Mouse (Mus musculus) CH12.LX (cell line): Measurements from ENCODE around the gene Hist2h2bb. TPM values are rescaled to one million over a fixed set of nuclear protein-coding genes. Genes with fewer than 3 reads are reported as not detected.

Experiments
- DNase-seq: peaks from one replicate; pipeline ENCODE4 v3.0.0-alpha.2; 2013; ENCODE audit errors: extremely low read depth
- H3K27ac ChIP-seq: 2 replicates; pipeline ENCODE4 v1.5.1; 2012; ENCODE audit warnings: low read depth, mild to moderate bottlenecking, control low read depth, moderate library complexity; ENCODE audit not compliant: insufficient read depth
- H3K27me3 ChIP-seq: replicated peaks from 2 replicates; pipeline ENCODE3; 2012; ENCODE audit warnings: inconsistent platforms
- H3K36me3 ChIP-seq, 2 experiments: replicated peaks in 1 of 2; 2 replicates each; pipeline versions ENCODE3 to v1.6.1; 2012; ENCODE audit warnings: inconsistent platforms in 1 of 2, low read length in 1 of 2, mild to moderate bottlenecking in 1 of 2, mixed read lengths in 1 of 2, moderate library complexity in 1 of 2; ENCODE audit not compliant: control insufficient read depth in 1 of 2, insufficient read depth in 1 of 2
- H3K4me1 ChIP-seq, 2 experiments: 2 replicates each; pipeline ENCODE4 v1.6.1; 2012; ENCODE audit warnings: inconsistent platforms in 1 of 2, moderate library complexity in 1 of 2; ENCODE audit not compliant: insufficient read depth in 2 of 2, control insufficient read depth in 1 of 2
- H3K4me2 ChIP-seq: 2 replicates; pipeline ENCODE4 v1.6.1; 2012; ENCODE audit warnings: low read depth, mild to moderate bottlenecking, control low read depth; ENCODE audit not compliant: poor library complexity, insufficient read depth, severe bottlenecking
- H3K4me3 ChIP-seq, 3 experiments: fragments of 150-350 bp in 1 of 3; sonication (generic) in 1 of 3; replicated peaks in 1 of 3; 2 replicates each; pipeline versions ENCODE3 to v1.5.1; 2011 to 2012; ENCODE audit warnings: low read depth in 2 of 3, low read length in 2 of 3, mild to moderate bottlenecking in 2 of 3, moderate library complexity in 2 of 3, control low read depth in 1 of 3, improper control_type of control experiment in 1 of 3, inconsistent platforms in 1 of 3, mixed read lengths in 1 of 3; ENCODE audit not compliant: poor library complexity in 1 of 3
- H3K79me2 ChIP-seq: replicated peaks from 2 replicates; pipeline ENCODE4 v1.6.1; 2012; ENCODE audit warnings: mild to moderate bottlenecking, moderate library complexity; ENCODE audit not compliant: control insufficient read depth, poor library complexity, insufficient read depth, severe bottlenecking; ENCODE audit errors: extremely low read depth
- H3K9ac ChIP-seq: 2 replicates; pipeline ENCODE4 v1.6.1; 2012; ENCODE audit warnings: low read depth, mild to moderate bottlenecking, control low read depth, moderate library complexity; ENCODE audit not compliant: insufficient read depth
- H3K9me3 ChIP-seq: replicated peaks from 2 replicates; pipeline ENCODE3; 2012; ENCODE audit warnings: low read length, inconsistent platforms, mixed read lengths
- CHD1 ChIP-seq: IDR thresholded peaks from 2 replicates; pipeline ENCODE4 v1.6.1; 2012; ENCODE audit warnings: low read depth, low read length, improper control_type of control experiment, inconsistent platforms
- E2F4 ChIP-seq: IDR thresholded peaks from 2 replicates; pipeline ENCODE4 v1.6.1; 2011; ENCODE audit warnings: low read depth, low read length, improper control_type of control experiment; ENCODE audit not compliant: insufficient replicate concordance
- ELF1 ChIP-seq: IDR thresholded peaks from 2 replicates; pipeline ENCODE4 v1.6.1; 2014; ENCODE audit warnings: low read depth, mild to moderate bottlenecking, inconsistent platforms, low read length, improper control_type of control experiment
- EP300 ChIP-seq: IDR thresholded peaks from 2 replicates; pipeline ENCODE4 v1.6.1; 2011; ENCODE audit warnings: low read length, improper control_type of control experiment
- ETS1 ChIP-seq: conservative IDR thresholded peaks from 2 replicates; pipeline ENCODE4 v1.6.1; 2012; ENCODE audit warnings: low read depth, mild to moderate bottlenecking, inconsistent platforms, low read length, improper control_type of control experiment, moderate library complexity
- HCFC1 ChIP-seq: IDR thresholded peaks from 2 replicates; pipeline ENCODE4 v1.6.1; 2012; ENCODE audit warnings: low read depth, mild to moderate bottlenecking, inconsistent platforms, low read length, improper control_type of control experiment
- IRF4 ChIP-seq: IDR thresholded peaks from 2 replicates; pipeline ENCODE4 v1.6.1; 2014; ENCODE audit warnings: low read depth, mild to moderate bottlenecking, inconsistent platforms, low read length, improper control_type of control experiment
- JUN ChIP-seq: IDR thresholded peaks from 2 replicates; pipeline ENCODE4 v1.6.1; 2011; ENCODE audit warnings: low read depth, mild to moderate bottlenecking, low read length, improper control_type of control experiment, moderate library complexity; ENCODE audit not compliant: insufficient read depth
- JUND ChIP-seq: conservative IDR thresholded peaks from 2 replicates; pipeline ENCODE4 v1.6.1; 2011; ENCODE audit warnings: low read depth, low read length, improper control_type of control experiment
- KAT2A ChIP-seq: IDR thresholded peaks from 2 replicates; pipeline ENCODE4 v1.6.1; 2012; ENCODE audit warnings: low read length, improper control_type of control experiment, inconsistent platforms; ENCODE audit not compliant: insufficient replicate concordance
- MAFK ChIP-seq: IDR thresholded peaks from 2 replicates; pipeline ENCODE4 v1.6.1; 2011; ENCODE audit warnings: low read length, improper control_type of control experiment; ENCODE audit not compliant: insufficient replicate concordance
- MAX ChIP-seq: IDR thresholded peaks from 2 replicates; pipeline ENCODE4 v1.6.1; 2011; ENCODE audit warnings: low read length, improper control_type of control experiment
- MEF2A ChIP-seq: IDR thresholded peaks from 2 replicates; pipeline ENCODE4 v1.6.1; 2014; ENCODE audit warnings: low read depth, mild to moderate bottlenecking, inconsistent platforms, low read length, improper control_type of control experiment, borderline replicate concordance
- MXI1 ChIP-seq: IDR thresholded peaks from 2 replicates; pipeline ENCODE4 v1.6.1; 2011; ENCODE audit warnings: mild to moderate bottlenecking, low read depth, low read length, improper control_type of control experiment
- MYC ChIP-seq: IDR thresholded peaks from 2 replicates; pipeline ENCODE4 v1.6.1; 2011; ENCODE audit warnings: low read depth, mild to moderate bottlenecking, improper control_type of control experiment, low read length
- RAD21 ChIP-seq: IDR thresholded peaks from 2 replicates; pipeline ENCODE4 v1.6.1; 2011; ENCODE audit warnings: low read depth, mild to moderate bottlenecking, low read length, improper control_type of control experiment, moderate library complexity
- RCOR1 ChIP-seq: conservative IDR thresholded peaks from 2 replicates; pipeline ENCODE4 v1.6.1; 2012; ENCODE audit warnings: low read depth, mild to moderate bottlenecking, inconsistent platforms, low read length, improper control_type of control experiment
- SIN3A ChIP-seq: IDR thresholded peaks from 2 replicates; pipeline ENCODE4 v1.6.1; 2012; ENCODE audit warnings: low read length, improper control_type of control experiment, inconsistent platforms
- TBP ChIP-seq: conservative IDR thresholded peaks from 2 replicates; pipeline ENCODE4 v1.6.1; 2011; ENCODE audit warnings: low read depth, low read length, improper control_type of control experiment
- USF1 ChIP-seq: IDR thresholded peaks from 2 replicates; pipeline ENCODE4 v1.6.1; 2014; ENCODE audit warnings: low read depth, mild to moderate bottlenecking, inconsistent platforms, low read length, improper control_type of control experiment
- ZKSCAN1 ChIP-seq: IDR thresholded peaks from 2 replicates; pipeline ENCODE4 v1.6.1; 2012; ENCODE audit warnings: low read depth, inconsistent platforms, low read length, improper control_type of control experiment, borderline replicate concordance
- ZMIZ1 ChIP-seq: IDR thresholded peaks from 2 replicates; pipeline ENCODE4 v1.6.1; 2012; ENCODE audit warnings: low read depth, mild to moderate bottlenecking, inconsistent platforms, low read length, improper control_type of control experiment
- dilution Hi-C: fragments of 300-500 bp; cut with MboI; formaldehyde crosslinking; loops from 2 replicates; pipeline ENCODE4 v1.14.3; 2020; ENCODE audit warnings: low sequenced_read_pairs; ENCODE audit not compliant: extremely low pct_unique_long_range_greater_than_20kb, extremely low pct_ligation_motif_present
- in situ Hi-C: fragments of 300-500 bp; cut with MboI; formaldehyde crosslinking; loops from 3 replicates; pipeline ENCODE4 v1.14.3; 2019; ENCODE audit warnings: low sequenced_read_pairs, low pct_ligation_motif_present, low pct_unique_long_range_greater_than_20kb, mixed read lengths
- polyA plus RNA-seq: library from polyadenylated mRNA; unstranded; fragments of >175 nt; gene quantifications from 2 replicates; pipeline ENCODE4 v1.2.1, GENCODE M21; 2012; ENCODE audit warnings: low read depth; ENCODE audit not compliant: insufficient read length
- total RNA-seq, 2 experiments: library from RNA; depleted of rRNA; stranded (reverse); fragments of 300-350 nt in 1 of 2; fragments of >200 nt in 1 of 2; gene quantifications; 2 replicates each; pipeline ENCODE4 v1.2.3; 2012 to 2014

The Hist2h2bb gene
- total and polyA plus RNA-seq, 3 experiments: 4.1 to 2,265 (median 51.9) TPM

- 0 out of 2 replicates have a peak, but pooled peaks cover 10% of the 10 kb centered on the region for H3K79me2 ChIP-seq
- H3K9me3 ChIP-seq: no peaks in the 10 kb centered on the region
- H3K4me2 ChIP-seq: peak overlapping the region; percentile 47; the same call in 1 of the 2 replicates
- H3K4me1 ChIP-seq: peaks cover 0 to 46% of the 10 kb centered on the region in 2 experiments; a peak in 3 of 4 replicates
- no peaks in the 10 kb centered on the region for H3K36me3 ChIP-seq
- peak overlapping the region; percentile 39; the same call in 1 of the 2 replicates for H3K9ac ChIP-seq
- in situ Hi-C loops: no loop called here
- dilution Hi-C loops: no loop called here
- TF ChIP-seq ZMIZ1 (no peak), CHD1 (0 out of 2 replicates have a peak, but pooled peaks have one; percentile 41), MAFK (no peak), MAX (no peak), JUND (no peak)
- peak overlapping the region; percentile 42; the same call in 1 of the 2 replicates for H3K27ac ChIP-seq
- DNase-seq: no peak
- no peaks in the 10 kb centered on the region for H3K27me3 ChIP-seq
- H3K4me3 ChIP-seq: no peak overlapping the region
Measured at GRCm38 (mm10) chr3:96266132-96266710, 3.3 kb upstream of the Hist2h2bb start.

- H3K27ac ChIP-seq: peak overlapping the region; percentile 96
- H3K4me2 ChIP-seq: peak overlapping the region; percentile 83
- dilution Hi-C loops: no loop called here
- no peaks in the 10 kb centered on the region for H3K36me3 ChIP-seq
- TF ChIP-seq KAT2A (no peak), JUN (no peak), JUND (no peak), IRF4 (no peak), E2F4 (no peak), EP300 (no peak), HCFC1 (no peak), MAFK (no peak), USF1 (no peak), SIN3A (no peak; the same call in 1 of the 2 replicates), MEF2A (no peak), ZKSCAN1 (no peak), ZMIZ1 (no peak), ELF1 (no peak), MYC (no peak), RAD21 (no peak), TBP (no peak), ETS1 (no peak), RCOR1 (no peak), MXI1 (no peak)
- H3K27me3 ChIP-seq: no peaks in the 10 kb centered on the region
- H3K4me1 ChIP-seq: peaks cover 0 to 37% of the 10 kb centered on the region in 2 experiments; a peak in 3 of 4 replicates
- no peaks in the 10 kb centered on the region for H3K9me3 ChIP-seq
- H3K9ac ChIP-seq: peak overlapping the region; percentile 98
- peak overlapping the region in 1 of 3 experiments; percentile 65 for H3K4me3 ChIP-seq
- DNase-seq: no peak
- 0 out of 2 replicates have a peak, but pooled peaks cover 10% of the 10 kb centered on the region for H3K79me2 ChIP-seq
- in situ Hi-C loops: no loop called here
Measured at GRCm38 (mm10) chr3:96267541-96267940, 2.0 kb upstream of the Hist2h2bb start.
